Mouse (Mus musculus) lung, adult 2 months (tissue): ENCODE measurements around the gene Stk24.

Source experiments
- CTCF ChIP-seq: fragments of 200-500 bp; IDR thresholded peaks from 2 replicates; pipeline ENCODE4 v1.5.1; 2011; ENCODE audit warnings: mild to moderate bottlenecking, low read length, control low read depth; ENCODE audit not compliant: insufficient read depth
- POLR2A ChIP-seq: fragments of 200-500 bp; IDR thresholded peaks from 2 replicates; pipeline ENCODE4 v1.6.1; 2011; ENCODE audit warnings: low read depth, mild to moderate bottlenecking, control low read depth, low read length, borderline replicate concordance; ENCODE audit errors: extremely low read depth

DNA sequence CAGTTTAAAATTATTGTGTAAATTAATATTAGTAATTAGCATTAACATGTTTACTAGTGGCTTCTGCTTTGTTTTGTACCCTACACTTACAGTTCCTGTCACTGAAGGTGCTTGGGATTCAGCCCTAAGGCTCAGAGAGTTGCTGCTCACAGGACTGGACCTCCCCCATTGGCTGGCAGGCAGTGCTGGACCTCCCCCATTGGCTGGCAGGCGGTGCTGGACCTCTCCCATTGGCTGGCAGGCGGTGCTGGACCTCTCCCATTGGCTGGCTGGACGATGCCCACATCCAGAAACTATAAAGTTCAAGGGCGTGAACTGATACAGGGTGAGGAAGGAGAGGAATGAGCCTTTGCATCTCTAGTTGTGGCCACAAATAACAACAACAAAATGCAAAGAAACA is 15.3 kb upstream of the Stk24 start:
- TF ChIP-seq CTCF (no peak), POLR2A (no peak)
